Mouse (Mus musculus) retina, embryonic 14.5 days (tissue): ENCODE measurements around the gene Zfpl1.

Experiments
- DNase-seq: peaks from one replicate; pipeline ENCODE4 v3.0.0-alpha.2; 2015; ENCODE audit warnings: low spot score

Gene Zfpl1

DNA sequence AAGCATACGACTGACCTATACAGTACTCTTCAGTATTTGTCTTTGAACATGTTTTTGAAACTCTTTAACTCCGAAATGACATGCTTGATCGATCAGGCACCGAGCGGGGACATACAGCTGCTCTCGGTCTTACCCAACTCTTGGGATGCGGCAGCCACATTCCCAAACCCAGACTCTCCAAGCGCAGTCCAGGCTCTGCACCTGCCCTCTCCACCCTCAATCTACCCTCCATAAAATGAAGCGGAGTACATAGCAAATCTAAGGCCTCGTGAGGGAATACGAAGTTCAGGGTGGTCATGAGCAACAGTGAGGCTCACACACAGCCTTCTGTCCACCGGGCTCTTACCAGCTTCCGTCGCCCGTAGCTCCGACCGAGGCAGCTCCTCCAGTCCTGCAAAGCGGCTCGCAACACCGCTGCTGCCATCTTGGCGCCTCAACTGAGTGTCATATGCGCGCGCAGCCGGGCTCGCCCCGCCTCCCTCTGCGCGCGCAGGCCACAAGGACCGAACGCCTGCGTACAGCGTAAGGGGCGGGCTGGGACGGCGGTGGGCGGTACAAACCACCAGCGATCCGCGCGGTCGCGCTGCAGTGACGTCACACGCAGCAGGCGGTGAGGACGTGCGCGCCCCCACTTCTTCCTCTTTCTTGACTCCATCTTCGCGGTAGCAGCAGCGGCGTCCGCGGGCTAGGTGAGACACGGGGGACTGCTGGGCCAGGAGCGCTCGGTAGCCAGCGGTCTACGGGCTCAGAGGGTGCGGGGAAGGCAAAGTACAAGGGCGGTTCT, 27.3 kb downstream of the Zfpl1 start, which contains the start of the genes Mrpl49 and Fau:
Gene Mrpl49 (minus strand): TSS at position 473 of the 784 bp plus-strand sequence.
Gene Fau (plus strand): TSS at position 532 of the 784 bp plus-strand sequence.
- peak; percentile 99 for DNase-seq

DNA sequence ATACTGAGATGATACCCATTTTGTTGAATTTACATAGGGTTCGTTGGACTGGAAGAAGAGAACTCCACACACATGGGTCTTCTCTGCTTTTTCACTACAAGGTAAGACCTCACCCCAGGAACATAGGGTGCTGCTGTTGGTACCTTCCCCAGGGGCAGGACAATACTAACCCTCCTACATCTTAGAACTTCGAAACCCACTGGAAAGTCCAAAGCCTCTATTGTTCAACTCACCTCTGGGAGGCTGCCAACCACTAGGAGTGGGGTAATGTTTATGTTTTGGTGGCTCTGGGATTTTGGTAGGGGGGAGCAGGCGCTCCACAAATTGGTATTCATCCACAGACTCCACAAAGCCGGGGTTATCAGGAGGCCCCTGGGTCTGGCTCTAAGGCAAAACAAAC, 28.1 kb downstream of the Zfpl1 start:
- DNase-seq = no peak

DNA sequence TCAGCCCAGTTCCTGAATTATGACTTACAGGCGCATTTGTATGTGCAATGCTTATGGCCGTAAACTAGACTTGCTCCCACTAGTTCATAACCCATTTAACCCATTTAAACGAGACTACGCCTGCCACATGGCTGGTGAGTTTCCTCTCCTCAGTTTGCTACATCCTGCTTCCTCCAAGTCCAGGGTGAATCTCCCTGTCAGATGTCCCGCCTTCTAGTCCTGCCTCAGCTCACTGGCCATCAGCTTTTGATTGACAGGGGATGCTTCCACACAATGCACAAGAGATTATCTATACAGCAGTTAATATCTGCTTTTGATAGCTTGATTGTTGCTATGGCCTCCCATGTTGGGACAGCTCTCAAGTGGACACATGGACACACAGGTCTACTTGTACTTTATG, 30.5 kb downstream of the Zfpl1 start:
- DNase-seq = no peak

DNA sequence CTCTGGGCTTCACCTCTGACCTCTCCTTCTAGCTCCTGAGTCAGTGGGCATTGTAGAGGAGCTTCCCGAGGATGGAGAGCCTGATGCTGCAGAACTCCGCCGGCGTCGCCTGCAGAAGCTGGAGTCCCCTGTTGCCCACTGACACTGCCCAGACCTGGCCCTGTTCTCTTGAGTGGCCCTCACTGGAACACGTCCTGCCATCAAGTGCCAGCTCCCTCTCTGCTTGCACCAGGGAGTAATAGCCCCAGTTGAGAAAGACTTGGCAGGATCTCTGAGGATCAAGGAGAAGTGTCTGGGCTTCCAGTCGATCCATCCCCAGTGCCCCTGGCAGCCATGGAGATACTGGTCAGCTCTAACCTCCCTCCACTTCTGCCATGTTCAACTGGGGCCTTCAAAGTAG, 32.2 kb downstream of the Zfpl1 start:
- DNase-seq = no peak

DNA sequence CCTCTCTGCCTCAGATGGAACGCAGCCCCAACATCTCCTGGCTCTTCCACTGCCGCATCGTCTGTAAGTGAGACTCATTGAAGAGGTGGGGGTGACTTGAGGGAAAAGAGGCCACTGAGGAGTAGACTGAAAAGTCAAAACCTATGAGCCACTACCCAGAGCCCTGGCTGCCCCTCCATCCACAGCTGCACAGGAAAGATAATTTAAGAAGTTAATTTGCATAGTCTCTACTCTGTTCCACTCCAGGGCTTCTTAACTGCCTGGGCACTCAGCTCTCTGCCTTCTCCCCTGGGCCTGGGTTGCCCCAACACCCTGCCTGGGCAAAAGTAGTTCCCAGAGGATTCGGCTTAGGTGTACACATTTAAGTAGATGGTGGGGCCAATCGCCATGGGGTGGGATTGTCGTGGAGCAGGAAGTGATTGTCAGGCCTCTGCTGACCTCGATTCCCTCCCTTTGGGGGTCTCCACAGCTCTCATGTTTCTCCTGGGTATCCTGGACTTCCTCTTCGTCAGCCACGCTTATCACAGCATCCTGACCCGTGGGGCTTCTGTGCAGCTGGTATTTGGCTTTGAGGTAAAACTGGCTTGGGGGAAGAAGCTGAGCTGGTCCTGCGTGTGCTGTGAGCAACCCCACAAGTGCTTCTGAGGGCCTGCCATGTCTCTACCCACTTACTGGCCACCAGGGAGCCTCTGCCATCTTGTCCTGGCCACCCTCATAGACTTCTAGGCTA, 35.9 kb downstream of the Zfpl1 start:
- DNase-seq = no peak

DNA sequence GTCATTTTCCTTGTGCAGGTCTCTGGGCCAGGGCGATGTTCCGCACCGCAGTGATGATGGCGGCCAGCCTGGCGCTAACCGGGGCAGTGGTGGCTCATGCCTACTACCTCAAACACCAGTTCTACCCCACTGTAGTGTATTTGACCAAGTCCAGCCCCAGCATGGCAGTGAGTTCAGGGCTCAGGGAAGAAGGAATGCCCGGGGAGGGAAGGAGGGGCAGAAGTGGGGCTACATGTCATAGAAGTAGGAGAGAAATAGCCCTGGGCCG, 36.9 kb downstream of the Zfpl1 start:
- no peak for DNase-seq

DNA sequence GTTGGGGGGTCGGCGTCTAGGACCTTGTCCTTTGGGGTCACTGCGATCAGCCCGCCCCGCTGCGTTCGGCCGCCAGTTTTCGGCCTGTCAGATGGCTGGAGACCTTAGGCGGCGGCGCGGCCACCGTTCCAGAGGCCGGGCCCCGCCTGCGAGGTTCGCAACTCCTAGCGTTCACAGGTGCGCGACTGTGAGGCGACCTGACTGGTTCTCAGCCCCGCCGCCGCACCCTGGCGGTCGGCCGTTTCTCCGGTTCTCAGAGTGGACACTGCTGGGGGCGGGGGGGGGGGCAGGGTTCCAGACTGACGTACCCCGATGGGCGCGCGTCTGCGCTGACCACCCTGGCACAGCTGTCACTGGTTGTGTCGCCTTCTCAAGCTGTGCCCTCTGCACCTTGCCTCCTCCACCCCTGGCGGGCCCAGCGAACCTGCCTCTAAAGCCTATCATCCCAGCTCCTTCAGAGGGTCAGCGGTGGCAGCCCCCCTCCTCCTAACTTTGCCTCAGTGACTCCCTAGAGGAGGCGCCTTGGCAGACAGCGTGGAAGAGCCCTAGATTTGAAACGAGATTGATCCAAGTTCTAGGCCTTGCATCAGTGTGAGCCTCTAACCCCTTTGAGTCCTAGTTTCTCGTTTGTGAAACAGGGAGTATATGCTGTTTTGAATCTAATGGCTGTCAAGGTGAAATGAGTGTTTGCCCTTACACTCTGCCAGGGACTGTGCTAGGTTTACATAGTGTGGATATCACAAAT, 37.4 kb downstream of the Zfpl1 start:
- DNase-seq = no peak

DNA sequence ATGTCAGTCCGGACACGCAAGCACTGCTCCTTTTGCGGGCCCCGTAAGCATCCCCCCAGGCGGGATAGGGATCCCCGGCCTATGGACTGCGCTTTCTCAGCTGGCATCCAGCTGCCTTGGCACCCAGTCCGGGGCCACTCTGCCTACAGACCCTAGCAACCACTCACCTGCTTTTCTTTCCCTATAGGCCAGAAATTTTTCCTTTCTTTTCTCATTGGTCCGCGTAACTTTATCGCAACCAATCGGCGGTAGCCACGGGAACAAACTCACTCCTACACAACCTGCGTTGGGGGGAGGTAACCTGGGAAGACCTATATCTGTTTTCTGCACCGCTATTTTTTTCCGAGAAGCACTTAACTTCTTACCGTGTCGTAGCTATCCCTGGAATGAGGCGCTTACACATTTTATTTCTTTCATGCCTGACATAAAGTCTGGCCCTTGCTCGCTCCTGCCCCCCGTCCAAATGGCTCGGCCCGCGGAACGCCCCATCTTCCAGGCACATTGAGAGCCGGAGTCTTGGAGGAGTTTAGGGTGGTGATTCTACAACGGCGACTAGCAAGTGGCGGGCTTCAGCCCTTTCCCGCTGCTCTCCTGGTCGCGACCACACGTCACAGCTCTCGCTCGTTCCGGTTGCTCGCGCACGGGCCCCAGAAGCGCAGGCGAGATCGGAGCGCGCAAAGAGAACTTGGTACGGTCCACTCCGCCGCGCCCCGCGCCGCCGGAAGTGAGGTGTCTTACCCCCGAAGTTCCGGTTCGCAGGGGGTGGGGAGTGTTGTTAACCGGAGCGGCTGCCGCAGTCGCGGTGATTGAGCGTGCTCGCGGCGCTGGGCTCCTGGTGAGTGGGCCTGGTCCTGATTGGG, 38.2 kb downstream of the Zfpl1 start, which contains the start of gene Syvn1:
Gene Syvn1 (plus strand): TSS at position 283 of the 860 bp plus-strand sequence.
- peak; percentile 94 for DNase-seq

DNA sequence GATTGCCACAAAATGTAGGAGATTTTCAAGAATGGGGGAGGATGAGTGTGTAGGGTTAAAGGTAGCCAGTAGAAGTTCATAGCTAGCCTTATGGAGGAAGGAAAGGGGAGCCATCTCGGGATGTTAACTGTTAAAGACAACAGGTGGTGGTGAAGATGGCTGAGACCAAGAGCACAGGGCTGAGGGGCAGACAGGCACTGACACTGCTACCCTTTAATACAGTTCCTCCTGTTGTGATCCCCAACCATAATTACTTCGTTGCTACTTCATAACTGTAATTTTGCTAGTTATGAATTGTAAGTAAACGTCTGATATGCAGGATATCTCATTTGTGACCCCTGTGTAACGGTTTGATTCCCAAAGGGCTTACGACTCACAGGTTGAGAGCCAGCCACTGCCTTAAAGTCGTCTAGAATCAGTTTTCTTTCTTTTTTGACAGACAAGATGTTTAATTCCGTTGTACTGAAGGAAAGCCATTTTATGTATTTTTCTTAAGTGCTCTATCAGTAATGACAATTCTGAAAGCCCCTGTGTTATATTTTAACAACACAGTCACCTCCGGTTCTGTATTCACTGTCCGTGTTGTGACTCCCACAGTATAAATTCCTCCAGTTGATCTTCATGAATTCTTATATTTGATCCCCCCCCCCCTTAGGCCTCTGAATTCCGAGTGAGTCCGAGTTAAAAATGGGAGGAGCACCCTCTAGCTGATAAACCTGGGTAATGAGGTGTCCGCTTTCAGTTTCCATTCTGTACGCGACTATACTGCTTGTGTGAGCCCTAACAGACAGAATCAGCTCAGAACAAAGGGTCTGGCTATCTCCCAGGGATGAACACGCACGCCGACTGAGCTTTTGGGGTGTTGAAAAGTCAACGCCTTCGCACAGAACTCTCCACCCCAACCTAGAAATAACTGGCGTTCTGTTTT, 39.1 kb downstream of the Zfpl1 start:
- DNase-seq = no peak

DNA sequence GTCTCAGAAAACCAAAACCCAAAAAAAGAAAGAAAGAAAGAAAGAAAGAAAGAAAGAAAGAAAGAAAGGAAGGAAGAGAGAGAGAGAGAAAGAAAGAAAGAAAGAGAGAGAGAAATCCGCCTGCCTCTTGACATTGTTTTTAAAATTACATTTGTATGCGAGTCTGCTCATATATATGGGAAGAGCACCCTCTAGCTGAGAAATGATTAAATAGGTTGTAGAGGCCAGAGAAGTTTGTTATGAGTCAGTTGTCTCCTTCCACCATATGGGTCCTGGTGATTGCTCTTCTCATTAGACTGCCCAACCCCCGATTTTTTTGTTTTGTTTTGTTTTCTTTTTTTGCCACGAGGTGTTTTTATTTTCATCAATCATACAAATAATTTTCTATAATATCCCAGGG, 40.7 kb downstream of the Zfpl1 start:
- DNase-seq = peak; percentile 58

DNA sequence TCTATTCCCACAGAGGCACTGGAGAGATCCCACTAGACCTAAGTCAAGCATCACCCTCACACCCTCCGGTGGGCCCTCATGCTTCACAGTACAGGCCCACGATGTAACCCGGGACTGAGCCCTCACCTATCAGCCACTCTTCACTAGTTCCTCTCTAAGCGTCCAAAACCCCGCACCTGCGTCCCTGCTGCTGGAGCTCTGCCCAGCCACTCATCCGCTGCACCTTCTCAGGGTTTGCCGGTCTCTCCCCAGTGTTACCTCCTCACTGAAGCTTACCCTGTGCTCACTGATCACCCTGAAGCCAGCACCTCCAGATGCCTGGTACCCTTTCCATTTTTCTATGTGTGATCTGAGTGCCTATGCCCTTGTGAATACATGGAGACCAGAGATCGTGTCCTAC, 42.5 kb downstream of the Zfpl1 start:
- no peak for DNase-seq

DNA sequence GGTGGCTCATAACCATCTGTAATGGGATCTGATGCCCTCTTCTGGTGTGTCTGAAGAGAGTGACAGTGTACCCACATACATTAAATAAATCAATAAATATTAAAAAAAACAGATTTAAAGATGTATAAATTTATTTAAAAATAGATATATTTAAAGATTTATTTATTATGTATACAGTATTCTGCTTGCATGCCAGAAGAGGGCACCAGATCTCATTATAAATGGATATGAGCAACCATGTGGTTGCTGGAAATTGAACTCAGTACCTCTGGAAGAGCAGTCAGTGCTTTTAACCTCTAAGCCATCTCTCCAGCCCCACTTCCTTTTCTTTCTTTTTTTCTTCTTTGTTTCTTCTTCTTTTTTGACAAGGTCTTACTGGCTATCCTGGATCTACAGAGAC, 44.8 kb downstream of the Zfpl1 start:
- DNase-seq = no peak

DNA sequence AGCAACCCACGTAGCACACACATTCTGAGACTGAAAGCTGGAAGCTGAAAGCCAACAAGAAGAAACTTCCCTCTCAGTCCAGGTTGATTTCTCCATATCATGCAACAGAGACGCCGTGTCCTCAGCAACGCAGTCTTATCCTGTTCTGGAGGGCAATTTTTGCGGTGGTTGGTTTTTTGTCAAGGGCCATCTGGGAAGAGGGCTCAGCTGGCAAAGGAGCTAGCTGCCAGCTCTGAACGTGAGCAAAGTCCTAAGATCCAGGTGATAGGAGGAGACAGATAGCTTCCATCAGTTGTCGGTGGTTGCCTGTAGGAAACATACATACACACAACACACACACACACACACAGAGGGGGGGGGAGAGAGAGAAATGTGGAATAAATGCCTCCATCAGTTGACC, 46.4 kb downstream of the Zfpl1 start:
- DNase-seq = no peak

DNA sequence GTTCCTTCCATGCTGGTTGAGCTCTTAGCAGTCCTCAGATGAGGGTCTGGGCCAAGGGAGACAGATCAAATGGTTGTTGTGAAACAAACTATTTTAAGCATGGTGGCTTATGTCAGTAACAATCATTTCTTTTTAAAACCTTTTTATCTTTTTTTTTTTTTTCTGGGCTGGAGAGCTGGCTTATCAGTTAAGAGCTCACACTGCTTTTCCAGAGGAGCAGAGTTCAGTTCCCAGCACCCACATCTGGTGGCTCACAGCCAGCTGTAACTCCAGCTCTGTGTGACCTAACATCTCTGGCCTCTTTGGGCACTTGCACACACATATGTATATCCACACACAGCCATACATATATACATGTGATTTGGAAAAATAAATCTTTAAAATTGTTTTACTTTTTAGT, 47.1 kb downstream of the Zfpl1 start:
- DNase-seq = no peak

DNA sequence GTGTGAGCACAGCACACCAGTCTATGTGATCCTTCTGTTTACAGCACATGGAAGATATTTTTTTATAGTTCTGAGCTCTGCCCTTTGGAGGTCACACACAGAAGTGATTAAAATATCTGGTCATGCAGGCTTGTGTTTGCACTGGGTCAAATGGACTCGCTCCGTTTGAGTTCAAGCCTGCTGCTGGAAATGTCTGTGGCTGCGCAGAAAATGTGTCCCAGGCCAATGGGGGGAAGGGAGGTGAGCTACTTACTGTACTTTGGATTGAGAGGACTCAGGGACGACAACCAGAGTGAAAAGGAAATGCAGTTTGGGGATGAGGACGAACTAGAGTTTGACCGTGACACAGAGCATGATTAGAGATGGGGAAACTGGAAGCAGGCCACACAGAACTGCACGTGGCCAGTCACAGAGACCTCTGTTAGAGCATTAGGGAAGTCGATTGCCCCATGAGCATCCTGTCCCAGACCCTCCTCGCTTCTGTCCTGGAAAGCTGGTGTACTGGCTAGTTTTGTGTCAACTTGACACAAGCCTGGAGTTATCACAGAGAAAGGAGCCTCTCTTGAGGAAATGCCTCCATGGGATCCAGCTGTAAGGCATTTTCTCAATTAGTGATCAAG, 48.7 kb downstream of the Zfpl1 start:
- DNase-seq = no peak
